Mouse (Mus musculus): ENCODE data around the gene Vamp2.

DNA sequence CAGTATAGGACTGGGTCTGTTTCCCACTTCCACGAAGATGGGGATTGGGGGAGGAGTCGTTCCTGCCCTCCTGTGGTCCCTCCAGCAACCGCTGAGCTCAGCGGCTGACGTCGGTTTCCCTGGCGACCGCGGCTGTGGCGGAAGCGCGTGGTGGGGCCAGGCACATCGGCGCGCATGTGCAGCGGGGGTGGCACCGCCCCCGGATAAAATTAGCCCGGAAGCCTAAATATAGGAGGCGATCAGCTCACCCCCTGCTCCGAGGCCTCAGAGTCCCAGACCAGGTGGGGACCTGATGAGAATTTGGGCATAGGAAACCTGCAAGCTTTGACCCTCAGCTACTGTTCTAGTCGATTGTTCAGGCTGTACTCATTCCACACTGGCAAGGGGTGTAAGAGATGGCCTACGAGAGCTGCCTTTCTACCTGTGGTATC lies 11.6 kb downstream of the Vamp2 start:
- TF ChIP-seq CTCF (IDR thresholded peaks at IDR 0.05) (peak; percentile 44), POLR2A (IDR thresholded peaks at IDR 0.05; ENCODE audit: insufficient read depth, low read depth, low read length) (peak; percentile 82)
